Mouse (Mus musculus) ES-CJ7 (cell line): ENCODE data around the gene Arpin.

Experiments
- DNase-seq: peaks from one replicate; pipeline ENCODE4 v3.0.0; 2011; ENCODE audit warnings: low read depth, low spot score

The Arpin gene

DNA sequence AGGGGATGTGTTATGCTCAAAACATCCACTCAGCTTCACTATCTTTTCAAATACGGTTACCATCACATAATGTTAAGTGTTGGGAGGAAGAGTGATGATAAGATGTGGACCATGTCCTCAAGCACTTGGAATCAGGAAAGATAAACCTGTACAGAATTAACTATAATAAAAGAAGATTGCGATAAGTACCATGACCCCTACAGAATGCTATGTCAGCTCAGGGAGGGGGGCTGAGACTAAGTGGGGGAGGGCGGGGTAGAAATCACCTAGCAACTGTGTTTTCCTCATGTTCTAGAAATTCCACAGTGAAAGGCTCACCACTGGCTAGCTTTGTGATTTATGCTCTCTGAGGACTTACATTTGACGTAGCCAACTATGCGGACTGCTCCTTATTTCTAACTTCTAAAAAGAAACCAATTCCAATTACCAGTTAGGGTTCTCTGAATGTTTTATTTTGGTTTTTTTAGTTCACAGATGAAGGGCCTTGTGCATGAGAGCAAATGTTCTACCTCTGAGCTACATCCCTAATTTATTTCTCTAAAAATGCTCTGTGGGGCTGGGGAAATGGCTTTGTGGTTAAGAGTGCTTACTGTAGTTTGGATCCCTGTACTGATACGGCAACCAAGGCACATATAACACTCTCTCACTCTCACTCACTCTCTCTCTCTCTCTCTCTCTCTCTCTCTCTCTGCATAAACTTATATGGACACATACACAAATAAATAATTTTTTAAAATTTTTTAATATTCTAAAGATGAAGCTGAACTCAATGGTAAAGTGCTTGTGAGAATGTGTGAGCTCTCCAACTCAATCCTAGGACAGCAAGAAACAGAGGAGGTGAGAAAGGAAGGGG lies 42.4 kb downstream of the Arpin start:
- no peak for DNase-seq

DNA sequence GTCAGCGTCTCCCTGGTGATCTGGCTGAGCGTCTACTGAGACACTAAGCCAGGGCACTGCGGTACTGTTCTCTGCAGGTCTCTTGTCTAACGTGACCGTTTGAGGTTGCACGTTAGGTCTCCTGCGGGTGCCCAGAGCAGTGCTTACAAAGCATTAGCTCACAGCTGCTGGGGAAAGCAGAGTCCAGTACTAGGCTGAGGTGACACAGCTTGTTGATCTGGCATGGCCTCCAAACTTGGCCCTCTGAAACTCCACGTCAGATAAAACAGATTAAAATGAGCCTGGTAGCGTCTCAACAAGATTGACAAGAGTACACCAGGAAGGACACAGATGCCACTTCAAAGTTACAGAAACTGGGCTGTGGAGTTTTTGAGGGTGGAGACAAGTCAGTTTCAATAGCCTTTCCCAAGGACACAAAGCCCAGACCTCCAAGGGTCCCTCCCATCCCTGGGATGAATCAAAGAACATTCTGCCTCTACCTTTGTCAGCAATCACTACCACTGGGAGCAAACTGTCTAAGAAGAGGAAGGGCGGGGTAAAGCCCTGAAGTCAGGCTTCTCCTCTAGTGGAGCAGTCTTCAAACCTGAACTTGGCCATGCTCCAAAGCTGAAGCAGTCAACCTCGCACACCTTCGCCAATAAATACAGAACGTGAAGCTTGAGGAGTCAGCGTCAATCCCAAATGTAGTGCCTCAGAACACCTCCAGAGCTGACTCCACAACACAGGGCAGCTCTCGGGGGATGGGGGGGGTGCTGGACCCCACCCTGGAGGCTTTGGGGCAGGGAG lies 44.5 kb downstream of the Arpin start:
- peak; percentile 63 for DNase-seq

GRCm38 (mm10) chr7:79888603-79889002 lies 46.6 kb downstream of the Arpin start:
- no peak for DNase-seq

GRCm38 (mm10) chr7:79883613-79884334 lies 51.4 kb downstream of the Arpin start:
- DNase-seq: no peak

DNA sequence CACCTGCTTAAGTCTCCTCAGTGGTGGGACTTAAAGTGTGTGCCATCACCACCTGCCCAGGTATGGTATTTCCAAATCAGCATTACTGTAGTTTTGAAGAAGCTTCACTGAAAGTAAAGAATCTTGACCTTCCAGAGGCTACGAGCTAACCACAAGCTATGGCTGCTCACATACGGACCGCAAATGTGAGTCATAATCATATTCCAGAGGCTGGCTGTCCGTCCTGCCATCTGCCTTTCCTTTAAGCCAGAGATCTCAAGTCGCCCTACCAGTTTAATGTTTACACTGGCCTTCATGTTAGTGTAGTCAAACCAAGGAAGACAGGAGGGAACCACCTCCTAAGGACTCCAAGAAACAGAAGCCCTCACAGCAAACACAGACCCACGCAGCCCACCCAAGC lies 53.3 kb downstream of the Arpin start:
- DNase-seq: no peak

DNA sequence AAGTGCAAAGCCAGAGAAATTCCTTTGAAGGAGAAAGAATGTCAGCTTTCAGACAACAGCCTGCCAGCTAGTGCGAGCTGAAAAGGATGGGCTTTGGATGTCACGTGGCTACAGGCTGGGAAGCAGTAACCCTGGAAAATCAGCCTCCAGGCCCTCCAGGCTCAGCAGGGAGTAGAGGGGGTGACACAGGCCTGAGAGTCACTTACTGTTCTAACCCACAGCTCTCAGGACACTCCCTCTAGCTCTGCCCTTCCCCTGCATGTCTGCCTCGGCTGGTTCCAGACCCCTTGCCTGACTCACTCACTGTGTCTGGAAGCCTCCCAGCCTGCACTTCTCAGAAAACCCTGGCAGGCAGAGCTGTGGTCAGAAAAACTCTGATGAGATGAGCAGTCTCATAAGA lies 54.2 kb downstream of the Arpin start:
- peak; percentile 67 for DNase-seq

GRCm38 (mm10) chr7:79880033-79880432 lies 55.1 kb downstream of the Arpin start:
- no peak for DNase-seq

GRCm38 (mm10) chr7:79878455-79879025 lies 56.6 kb downstream of the Arpin start:
- no peak for DNase-seq
